Mouse (Mus musculus): ENCODE results near the gene Sf3b6.

DNA sequence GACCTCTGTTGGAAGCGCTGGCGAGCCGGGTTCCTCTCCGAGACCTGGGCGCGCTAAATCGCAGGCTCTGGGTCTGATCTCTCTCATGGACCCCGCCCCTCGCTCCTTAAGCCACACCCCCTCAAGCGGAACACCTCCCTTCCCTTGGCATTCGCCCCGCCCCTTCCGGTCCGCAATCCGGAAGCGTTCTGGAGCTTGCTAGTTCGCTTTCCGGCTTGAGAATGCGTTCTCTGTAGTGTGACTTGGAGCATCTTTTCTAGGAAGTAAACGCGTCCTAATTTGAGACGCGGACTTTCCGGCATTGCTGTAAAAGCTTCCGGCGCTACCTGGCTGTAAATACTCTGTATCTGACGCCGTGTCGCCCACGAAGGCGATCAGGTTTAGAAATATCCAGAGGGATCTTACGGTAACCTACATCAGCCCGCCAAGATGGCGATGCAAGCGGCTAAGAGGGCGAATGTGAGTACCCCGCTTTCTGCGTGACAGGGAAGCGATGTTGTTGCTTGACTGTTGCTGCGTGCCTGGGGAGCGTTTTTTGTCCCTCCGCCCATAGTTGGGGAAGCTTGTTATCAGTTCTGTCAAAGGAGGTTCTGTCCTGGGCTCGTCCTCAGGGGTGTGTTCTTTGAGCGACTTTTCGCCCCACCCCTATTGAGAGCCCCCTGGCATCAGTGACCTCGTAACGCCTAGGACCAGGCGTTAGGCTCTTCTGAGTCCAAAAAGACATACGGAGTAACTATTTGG lies at the start of gene Sf3b6:
- TF ChIP-seq CTCF (IDR thresholded peaks at IDR 0.05; ENCODE audit: control insufficient read depth, insufficient read depth, low read length) (no peak; the same call in 1 of the 2 replicates), POLR2A (IDR thresholded peaks at IDR 0.05; ENCODE audit: borderline replicate concordance, control insufficient read depth, low read depth, low read length) (peak; percentile 93; the same call in 1 of the 2 replicates)
